Mouse (Mus musculus) monocyte, adult 5-6 weeks (primary cell): ENCODE measurements at regions not wholly inside any gene's neighbourhood (a gene's known extent, or its start where the extent isn't known, plus 50 kb on each side); places are given as distances from the start of the nearest gene placed in this dataset.

ENCODE experiments used
- ATAC-seq: fragments of 153-309, 156-312 bp; replicated peaks from 2 replicates; pipeline ENCODE4 v1.8.0; 2017; ENCODE audit warnings: mild to moderate bottlenecking; ENCODE audit not compliant: low TSS enrichment, insufficient number of reproducible peaks, severe bottlenecking, poor library complexity, low FRiP score

GRCm38 (mm10) chr10:118085046-118085983 lies 56.3 kb upstream of the Mdm1 start:
- ATAC-seq, result peak; percentile 63

- ATAC-seq, result no peak
Measured at GRCm38 (mm10) chr10:118087570-118088340, 53.9 kb upstream of the Mdm1 start.

- ATAC-seq, result no peak
Measured at GRCm38 (mm10) chr10:118088499-118088898, 53.1 kb upstream of the Mdm1 start.

GRCm38 (mm10) chr10:118089879-118090278 lies 51.7 kb upstream of the Mdm1 start:
- no peak for ATAC-seq

- ATAC-seq, result no peak
Measured at GRCm38 (mm10) chr10:118091476-118091875, 50.1 kb upstream of the Mdm1 start.
